In genomic region chr2:164783926-164784581, GRCm38 (mm10) we compare ENCODE assay signal across 1 mouse cellular context.
TF ChIP-seq lines count a peak whose summit lies in the region.

No protein-coding gene starts in this region.

TF ChIP-seq in MEL, 35 proteins besides CTCF, POLR2A, EP300 and RAD21 (continued from another document):
- TF ChIP-seq HCFC1 (IDR thresholded peaks at IDR 0.05; ENCODE audit: low read depth, low read length) (peak; percentile 45; the same call in 1 of the 2 replicates), ZMIZ1 (IDR thresholded peaks at IDR 0.05; ENCODE audit: low read depth, low read length) (no peak), USF2 (IDR thresholded peaks at IDR 0.05; ENCODE audit: borderline replicate concordance in 1 of 2, insufficient read depth in 1 of 2, low read depth in 1 of 2, low read length in 2 of 2) (no peak), MAX (IDR thresholded peaks at IDR 0.05; ENCODE audit: low read length) (no peak), USF1 (IDR thresholded peaks at IDR 0.05; ENCODE audit: low read depth, low read length) (no peak), TBP (IDR thresholded peaks at IDR 0.05; ENCODE audit: low read depth, low read length) (no peak), KAT2A (conservative IDR thresholded peaks at IDR 0.05; ENCODE audit: low read depth, low read length) (no peak), GABPA (IDR thresholded peaks at IDR 0.05; ENCODE audit: low read depth, low read length) (no peak), UBTF (IDR thresholded peaks at IDR 0.05; ENCODE audit: borderline replicate concordance, insufficient read depth, low read depth, low read length) (no peak), POLR2AphosphoS2 (IDR thresholded peaks at IDR 0.05; ENCODE audit: low read length) (no peak), MYC (IDR thresholded peaks at IDR 0.05; ENCODE audit: low read depth, low read length) (peak; percentile 51; the same call in 1 of the 2 replicates), E2F4 (IDR thresholded peaks at IDR 0.05; ENCODE audit: borderline replicate concordance, low read depth, low read length) (no peak), ELF1 (IDR thresholded peaks at IDR 0.05; ENCODE audit: low read depth, low read length) (no peak), NELFE (IDR thresholded peaks at IDR 0.05; ENCODE audit: low read depth, low read length) (no peak), BHLHE40 (IDR thresholded peaks at IDR 0.05; ENCODE audit: borderline replicate concordance, low read depth, low read length) (peak; percentile 21; the same call in 1 of the 2 replicates), TAL1 (IDR thresholded peaks at IDR 0.05; ENCODE audit: low read length) (no peak), POLR2AphosphoS5 (IDR thresholded peaks at IDR 0.05; ENCODE audit: borderline replicate concordance, low read depth, low read length) (no peak), MYB (IDR thresholded peaks at IDR 0.05; ENCODE audit: low read depth, low read length) (no peak), CHD2 (IDR thresholded peaks at IDR 0.05; ENCODE audit: low read length) (no peak), RCOR1 (IDR thresholded peaks at IDR 0.05; ENCODE audit: low read depth, low read length) (no peak), SIN3A (IDR thresholded peaks at IDR 0.05; ENCODE audit: low read length) (peak; percentile 68), SMC3 (IDR thresholded peaks at IDR 0.05; ENCODE audit: low read depth, low read length) (peak; percentile 59), MEF2A (IDR thresholded peaks at IDR 0.05; ENCODE audit: extremely low read depth, insufficient replicate concordance, low read depth, low read length, poor library complexity, severe bottlenecking) (no peak), GATA1 (IDR thresholded peaks at IDR 0.05; ENCODE audit: low read depth, low read length) (no peak), TCF12 (IDR thresholded peaks at IDR 0.05; ENCODE audit: low read depth, low read length) (no peak), MAZ (IDR thresholded peaks at IDR 0.05; ENCODE audit: low read depth, low read length) (no peak), CHD1 (IDR thresholded peaks at IDR 0.05; ENCODE audit: low read depth, low read length) (no peak), NRF1 (IDR thresholded peaks at IDR 0.05; ENCODE audit: insufficient read depth, low read depth, low read length, poor library complexity, severe bottlenecking) (no peak)
